Mouse (Mus musculus) stomach, postnatal 0 days (tissue): ENCODE results near the gene Mrpl20.

Source experiments
- CTCF ChIP-seq: IDR thresholded peaks from 2 replicates; pipeline ENCODE4 v1.5.1; 2016; ENCODE audit warnings: antibody characterized with exemption, low read depth, mild to moderate bottlenecking, moderate library complexity
- EP300 ChIP-seq: optimal IDR thresholded peaks from 2 replicates; pipeline ENCODE3; 2016; ENCODE audit warnings: antibody characterized with exemption

GRCm38 (mm10) chr4:155812665-155813181 is 10.0 kb downstream of the Mrpl20 start:
- TF ChIP-seq CTCF (no peak), EP300 (no peak)
